Mouse (Mus musculus): Measurements from ENCODE around the gene Becn1.
A peak's percentile ranks its signal among the peaks of the same experiment; 100 is the strongest.

Gene Becn1

DNA sequence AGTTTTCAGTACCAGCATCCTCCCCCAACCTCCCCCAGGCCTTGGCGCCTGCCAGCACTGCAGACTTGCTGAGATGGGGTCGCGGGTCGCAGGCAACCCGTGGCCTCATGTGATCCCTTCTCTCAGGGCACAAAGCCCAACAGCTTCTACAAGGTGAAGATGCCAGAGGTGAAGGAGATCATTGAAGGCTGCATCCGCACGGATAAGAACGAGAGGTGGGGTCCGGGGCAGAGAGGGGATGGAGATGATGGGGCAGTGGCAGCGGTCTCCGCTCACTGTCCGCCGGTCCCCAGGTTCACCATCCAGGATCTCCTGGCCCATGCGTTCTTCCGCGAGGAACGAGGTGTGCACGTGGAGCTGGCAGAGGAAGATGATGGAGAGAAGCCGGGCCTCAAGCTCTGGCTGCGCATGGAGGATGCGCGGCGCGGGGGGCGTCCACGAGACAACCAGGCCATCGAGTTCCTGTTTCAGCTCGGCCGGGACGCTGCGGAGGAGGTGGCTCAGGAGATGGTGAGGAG is 37.1 kb downstream of the Becn1 start:
- no peak for DNase-seq

DNA sequence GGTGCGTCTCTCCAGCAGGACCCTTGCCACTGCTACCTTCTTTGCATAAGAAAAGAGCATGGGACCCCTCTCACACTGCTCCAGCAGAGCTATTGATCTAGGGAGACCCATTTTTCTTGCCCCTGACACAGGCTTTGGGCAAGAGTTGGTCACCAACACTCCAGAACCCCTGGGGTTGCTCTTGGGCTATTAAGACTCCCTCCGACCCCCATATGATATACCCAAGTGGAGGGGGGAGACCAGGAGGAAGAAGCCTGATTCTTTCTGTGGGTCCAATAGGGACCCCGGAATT is 38.2 kb downstream of the Becn1 start:
- no peak for DNase-seq

DNA sequence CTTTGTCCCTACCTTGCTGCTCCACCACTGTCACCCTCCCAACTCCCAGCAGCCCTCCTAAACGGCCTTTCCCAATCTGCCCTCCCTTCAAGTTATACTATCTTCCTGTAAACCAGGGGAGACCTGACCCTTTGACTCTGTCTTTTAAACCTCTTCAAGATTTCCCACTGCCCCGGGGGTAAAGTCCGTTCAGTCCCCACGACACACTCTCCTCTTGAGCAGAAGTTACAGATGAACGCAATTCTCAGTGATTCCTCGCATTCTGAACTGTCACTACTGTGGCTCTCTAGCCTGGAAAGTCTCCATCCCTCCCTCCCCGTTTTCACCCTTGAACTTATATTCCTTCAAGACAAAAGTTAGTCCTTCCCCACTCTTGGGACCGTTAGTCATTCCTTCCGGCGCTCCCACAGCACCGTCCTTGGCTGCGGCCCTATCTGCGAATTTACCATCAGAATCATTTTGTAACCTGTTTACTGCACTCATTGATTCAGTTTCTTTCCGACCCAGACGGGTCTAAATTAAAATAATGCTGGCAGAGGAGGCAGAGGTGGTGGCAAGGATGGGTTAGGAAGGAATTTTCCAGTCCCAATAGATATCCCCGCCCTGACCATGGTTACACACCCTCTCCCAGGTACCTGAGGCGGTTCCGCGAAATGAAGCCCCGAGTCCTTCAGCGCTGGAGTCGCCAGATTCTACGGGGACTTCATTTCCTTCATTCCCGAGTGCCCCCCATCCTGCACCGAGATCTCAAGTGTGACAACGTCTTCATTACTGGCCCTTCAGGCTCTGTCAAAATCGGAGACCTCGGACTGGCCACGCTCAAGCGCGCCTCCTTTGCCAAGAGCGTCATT is 38.7 kb downstream of the Becn1 start:
- no peak for DNase-seq

DNA sequence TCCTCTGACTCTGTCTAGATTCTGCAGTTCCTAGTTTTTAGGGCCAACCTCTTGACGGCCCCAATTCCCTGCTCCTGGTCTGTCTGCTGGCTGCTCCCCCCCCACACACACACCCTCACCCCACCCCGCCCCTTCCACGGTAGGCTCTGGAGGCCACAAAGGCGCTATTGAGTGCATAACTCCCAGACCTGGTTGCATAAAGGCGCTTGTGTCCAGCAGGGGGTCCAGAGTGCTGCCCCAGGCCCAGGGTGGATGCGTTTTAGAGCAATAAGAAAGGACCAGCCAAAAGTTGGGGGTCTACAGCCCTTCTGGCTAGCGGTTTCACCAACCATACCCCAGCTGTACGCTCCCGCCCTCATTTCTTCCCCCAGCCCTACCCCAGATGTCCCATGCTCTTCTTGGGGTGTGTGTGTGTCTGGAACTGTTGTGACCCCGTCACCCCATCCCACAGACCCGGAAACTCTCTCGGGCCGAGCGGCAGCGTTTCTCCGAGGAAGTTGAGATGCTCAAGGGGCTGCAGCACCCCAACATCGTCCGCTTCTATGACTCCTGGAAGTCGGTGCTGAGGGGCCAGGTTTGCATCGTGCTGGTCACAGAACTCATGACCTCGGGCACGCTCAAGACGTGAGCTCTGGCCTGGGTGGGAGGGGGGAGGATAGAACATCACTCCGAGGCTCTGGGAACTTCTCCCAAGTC is 39.7 kb downstream of the Becn1 start:
- no peak for DNase-seq

DNA sequence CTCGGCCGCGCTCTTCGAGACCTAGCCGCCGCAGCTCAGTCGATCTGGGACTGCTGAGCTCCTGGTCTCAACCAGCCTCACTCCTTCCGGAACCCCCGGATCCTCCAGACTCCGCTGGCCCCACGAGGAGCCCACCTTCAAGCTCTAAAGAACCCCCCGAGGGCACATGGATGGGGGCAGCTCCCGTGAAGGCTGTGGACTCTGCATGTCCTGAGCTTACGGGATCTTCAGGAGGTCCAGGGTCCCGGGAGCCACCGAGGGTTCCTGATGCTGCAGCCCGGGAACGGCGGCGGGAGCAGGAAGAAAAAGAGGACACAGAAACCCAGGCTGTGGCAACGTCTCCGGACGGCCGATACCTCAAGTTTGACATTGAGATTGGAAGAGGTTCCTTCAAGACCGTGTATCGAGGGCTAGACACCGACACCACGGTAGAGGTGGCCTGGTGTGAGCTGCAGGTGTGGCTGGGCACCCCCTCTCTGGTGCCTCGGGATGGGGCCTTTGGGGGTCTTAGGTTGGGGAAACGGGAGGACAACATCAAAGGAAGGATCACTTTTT is 41.2 kb downstream of the Becn1 start:
- DNase-seq: no peak

DNA sequence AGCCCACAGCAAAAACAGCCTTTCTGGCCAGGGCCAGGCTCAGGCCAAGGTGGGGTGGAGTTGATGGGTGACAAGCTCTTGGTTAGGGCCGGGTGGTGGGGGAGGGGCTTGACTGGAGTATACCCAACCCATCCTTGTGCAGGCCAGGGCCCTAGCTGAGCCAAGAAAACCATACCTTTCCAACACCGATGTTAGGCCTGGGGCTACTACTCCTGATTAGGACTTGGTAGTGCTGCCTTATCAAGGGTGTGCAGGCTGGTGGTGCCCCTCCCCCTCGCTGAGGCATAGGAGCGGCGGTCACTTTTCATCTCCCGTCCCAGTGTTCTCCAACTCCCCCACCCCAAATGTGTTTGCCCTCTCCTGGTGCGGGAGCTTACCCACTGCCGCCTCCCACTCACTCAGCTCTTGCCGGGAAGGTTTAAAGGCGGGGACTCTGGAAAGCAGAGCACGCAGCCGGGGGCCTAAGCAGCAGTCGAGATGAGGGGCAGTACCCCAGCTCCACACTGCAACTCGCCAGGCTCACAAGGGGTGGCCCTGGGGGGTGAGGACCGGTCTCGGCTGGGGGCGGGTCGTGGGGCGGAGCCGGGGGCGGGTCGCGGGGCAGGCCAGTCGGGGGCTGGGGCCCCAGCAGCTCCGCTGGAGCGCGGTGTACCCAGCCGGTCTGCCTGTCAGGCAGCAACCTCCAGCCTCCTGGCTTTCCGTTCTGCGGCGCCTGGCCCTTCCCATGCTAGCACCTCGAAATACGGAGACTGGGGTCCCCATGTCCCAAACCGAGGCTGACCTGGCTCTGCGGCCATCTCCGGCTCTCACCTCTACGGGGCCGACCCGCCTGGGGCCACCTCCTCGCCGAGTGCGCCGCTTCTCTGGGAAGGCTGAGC is 41.9 kb downstream of the Becn1 start, which contains the start of gene Wnk4:
Wnk4 (plus strand) TSS at position 620 of the 878 bp plus-strand sequence.
- no peak for DNase-seq

DNA sequence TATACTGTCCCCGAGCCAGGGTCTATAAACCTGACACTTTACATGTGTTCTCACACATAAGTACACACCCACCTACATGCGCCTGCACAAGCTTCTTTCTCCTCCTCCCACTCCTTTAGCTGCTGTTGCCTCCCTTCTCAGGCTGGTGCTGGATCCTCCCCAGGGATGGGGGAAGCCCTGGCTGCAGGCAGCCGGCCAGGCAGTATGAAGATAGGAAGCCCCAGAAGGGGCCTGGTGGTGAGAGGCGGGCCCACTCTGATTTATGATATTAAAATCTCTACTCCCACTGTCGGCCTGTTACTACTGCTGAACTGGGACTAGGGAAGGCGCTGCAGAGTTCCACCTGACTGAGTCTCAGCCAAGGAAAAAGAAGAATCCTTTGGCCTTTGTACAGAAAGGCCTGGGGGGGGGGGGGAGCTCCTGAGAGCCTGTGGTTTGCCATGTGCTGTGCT is 42.8 kb downstream of the Becn1 start:
- peak; percentile 80 for DNase-seq

DNA sequence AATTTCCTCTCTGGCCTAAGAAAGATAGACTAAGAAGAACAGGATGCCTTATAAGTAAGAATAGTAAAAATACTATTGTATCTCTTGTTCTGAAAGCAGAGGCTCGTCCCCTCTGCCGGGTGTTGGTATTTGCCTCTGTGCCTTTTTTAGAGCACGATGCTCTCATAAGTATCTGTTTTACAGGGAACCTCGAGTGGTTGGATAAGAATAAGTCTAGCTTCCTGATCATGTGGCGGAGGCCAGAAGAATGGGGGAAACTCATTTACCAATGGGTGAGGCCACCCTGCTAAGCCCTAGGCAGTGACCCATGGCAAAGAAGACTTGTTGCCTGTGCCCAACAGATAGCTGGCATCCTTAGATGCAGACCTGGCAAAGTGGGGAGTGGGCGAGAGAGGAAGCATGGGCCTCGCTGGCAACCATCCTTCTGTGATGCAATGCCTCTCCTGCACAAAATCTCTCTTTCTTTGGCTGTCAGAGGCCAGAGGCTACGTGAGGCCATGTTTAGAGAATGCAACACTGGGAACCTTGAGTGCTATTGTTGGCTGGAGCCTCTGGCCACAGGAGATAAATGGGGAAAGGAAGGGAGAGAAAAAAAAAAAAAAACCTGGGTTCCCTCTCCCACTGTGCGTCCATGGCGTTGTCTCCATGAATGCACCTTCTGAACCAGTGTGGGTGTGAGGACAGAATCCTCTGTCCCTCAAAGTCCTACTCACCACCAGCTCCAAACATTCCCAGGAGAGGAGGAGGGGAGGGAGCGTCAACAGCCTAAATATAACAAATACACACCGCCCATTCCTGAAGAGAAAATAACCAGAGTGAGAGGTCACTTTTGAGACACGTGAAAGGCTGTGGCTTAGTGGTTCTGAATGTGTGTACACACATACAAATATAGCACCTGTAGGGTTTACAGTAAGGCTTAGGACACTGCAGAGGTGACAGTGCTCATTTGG is 46.0 kb downstream of the Becn1 start:
- DNase-seq: no peak

DNA sequence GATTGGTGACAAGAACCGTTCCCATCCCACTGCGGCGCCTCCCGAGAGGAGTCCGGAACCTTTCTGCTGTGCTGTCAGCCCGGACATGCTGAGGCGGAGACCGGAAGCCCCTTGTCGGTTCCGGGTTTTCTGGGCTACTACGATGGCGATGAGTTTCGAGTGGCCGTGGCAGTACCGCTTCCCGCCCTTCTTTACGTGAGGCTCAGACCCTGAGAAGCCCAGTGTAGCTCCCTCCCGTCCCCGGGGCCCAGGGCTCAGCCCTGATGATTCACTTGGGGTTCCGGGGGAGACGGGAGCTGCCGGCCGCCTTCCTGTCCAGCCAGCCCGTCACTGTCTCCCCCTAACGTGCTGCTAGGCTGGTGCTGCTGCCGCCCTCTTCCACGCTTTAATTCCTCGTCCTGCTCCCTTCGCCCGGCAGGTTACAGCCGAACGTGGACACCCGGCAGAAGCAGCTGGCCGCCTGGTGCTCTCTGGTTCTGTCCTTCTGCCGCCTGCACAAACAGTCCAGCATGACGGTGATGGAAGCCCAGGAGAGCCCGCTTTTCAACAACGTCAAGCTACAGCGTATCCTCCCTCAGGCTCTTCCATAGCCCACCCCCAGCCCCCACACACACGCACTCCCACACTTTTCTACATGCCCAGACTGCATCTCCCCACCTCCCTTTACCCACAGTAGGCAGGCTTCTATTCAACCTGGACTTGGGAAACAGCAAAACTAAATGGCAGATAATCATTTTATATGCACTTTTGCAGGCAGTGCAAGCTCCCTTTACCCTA is 48.3 kb downstream of the Becn1 start, which contains the start of gene Vps25:
Vps25 (plus strand) TSS at position 95 of the 777 bp plus-strand sequence.
- peak; percentile 89 for DNase-seq

DNA sequence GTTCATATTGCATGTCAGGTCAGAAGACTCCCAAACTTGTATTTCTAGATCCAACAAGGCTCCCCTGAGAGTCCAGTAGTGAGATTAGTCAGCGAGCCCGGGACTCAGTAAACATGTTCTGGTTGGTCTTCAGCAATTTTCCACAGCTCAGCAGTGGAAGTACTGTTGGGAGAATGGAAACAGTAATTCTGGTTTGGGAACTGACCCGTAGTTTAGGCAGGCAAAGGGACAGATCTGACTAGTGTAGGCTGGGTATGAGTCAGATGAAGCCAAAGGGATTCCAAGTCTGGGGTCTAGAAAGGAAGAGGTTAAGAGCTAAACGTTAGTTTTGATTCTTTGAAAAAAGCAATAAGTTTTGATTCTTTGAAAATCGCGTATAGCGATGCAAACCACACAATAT is 49.1 kb downstream of the Becn1 start:
- no peak for DNase-seq

DNA sequence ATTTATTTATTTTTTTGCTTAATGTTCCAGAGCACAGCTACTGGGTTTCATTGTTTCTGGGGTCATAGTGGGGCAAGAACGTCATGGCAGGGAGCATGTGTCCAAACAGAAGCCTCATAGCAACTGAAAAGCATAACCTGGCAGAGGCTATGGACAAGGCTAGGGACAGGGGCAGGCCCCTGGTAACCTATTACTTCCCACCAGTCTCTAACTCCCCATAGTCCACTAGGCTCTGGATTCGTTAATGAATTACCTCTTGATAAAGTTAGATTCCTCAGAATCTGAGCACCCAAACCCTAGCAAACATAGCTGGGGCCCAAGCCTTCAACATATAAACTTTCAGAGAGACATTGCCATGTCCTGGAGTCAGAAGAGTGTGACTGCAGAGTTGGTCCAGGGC is 51.1 kb downstream of the Becn1 start:
- no peak for DNase-seq

DNA sequence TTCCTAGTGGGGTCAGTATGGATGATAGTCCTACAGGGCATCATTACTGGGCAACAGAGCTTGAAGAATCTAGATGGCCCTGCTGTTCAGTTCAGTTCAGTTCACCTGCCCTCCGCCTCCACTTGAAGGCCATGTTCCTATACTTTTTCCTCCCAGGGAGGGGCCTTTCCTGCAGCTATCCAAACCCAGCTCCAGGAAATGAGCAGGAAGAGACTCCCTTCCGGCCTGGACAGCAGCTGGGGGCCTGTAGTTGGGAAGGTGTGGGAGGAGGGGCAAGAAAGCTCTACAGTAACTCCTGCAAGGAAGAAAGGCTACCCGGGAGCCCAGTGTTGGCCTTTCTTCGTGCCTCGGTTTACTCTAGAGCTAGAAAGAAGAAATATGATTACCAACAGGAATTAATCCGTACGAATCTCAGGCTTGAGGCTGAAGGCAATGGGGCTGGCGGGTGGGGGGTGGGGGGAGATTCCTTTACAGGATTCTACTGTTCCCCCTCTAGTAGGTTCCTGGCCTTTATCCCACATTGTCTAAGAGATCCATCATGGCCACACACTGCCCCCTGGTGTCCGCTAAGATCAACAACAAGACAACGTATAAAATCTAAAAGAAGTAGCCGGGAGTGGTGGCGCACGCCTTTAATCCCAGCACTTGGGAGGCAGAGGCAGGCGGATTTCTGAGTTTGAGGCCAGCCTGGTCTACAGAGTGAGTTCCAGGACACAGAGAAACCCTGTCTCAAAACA is 53.7 kb downstream of the Becn1 start:
- DNase-seq: peak; percentile 60

DNA sequence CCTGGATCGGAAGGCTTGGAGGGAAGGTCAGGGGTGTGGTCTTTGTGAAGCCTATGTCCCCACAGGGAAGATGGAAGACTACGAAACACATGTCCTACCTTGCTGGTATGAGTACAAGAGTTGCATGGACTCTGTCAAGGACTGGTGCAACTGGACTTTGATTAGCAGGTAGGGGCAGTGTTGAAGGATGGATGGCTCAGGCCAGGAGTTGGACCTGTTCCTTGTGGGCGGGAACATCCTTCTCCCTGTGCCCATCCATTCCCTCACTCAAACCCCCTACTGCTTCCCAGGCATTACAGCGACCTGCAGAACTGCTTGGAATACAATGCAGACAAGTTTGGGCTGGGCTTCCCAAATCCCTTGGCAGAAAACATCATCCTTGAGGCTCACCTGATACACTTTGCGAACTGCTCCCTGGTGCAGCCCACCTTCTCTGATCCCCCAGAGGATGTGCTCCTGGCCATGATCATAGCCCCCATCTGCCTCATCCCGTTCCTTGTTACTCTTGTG is 54.5 kb downstream of the Becn1 start:
- DNase-seq: no peak

DNA sequence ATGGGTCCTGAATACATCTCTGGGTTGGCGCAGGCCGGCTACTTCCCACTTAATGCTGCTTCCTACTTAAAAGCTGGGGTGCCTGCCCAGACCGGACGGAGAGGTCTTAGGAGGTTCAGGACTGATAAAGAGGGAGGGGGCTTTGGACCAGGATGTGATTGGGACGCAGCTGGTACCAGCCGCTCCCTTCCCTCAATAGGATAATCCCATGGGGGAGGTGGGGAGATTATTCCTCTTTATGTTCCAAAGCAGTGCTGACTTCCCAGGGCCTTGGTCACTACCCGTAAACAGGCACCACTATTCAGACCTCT is 55.4 kb downstream of the Becn1 start:
- DNase-seq: no peak

DNA sequence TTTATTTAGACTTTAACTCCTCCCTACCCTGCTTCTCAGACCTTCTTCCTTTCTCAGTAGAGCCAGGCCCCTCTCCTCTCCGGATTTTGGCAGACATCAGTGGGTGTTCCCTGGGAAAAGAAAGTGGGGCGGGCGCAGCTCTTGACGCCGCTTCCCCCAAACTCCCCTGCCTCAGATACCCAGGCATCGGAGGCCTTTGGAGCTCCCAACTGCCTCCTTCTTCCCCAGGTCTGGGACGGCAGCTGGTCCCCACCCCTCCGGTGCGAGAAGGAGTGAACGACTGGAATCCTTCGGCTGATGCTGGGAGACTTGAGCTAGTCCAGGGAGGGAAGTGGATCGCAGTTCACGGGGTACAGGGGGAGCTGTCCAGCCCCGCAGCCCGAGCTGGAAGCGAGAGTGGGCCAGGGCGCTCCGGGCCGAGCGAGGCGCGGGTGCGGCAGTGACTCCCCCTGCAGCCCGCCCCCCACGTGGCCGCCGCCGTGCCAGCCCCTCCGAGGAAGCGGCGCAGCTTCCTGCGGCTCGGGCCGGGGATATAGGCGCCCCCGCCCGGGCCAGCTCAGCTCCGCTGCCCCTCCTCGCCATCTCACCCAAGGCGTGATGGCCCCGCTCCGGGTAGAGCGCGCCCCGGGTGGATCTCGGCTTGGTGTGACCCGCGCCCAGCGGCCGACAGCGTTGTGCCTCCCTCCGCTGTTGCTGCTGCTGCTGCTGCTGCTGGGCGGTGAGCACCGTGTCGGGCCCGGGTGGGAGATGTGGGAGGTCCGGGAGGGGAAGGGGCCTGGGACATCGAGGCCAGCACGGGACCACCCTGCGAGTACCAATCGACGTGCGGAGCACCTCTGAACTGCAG is 56.0 kb downstream of the Becn1 start, which contains the start of gene Ramp2:
Ramp2 (plus strand) TSS at position 174 of the 847 bp plus-strand sequence.
- peak; percentile 32 for DNase-seq

DNA sequence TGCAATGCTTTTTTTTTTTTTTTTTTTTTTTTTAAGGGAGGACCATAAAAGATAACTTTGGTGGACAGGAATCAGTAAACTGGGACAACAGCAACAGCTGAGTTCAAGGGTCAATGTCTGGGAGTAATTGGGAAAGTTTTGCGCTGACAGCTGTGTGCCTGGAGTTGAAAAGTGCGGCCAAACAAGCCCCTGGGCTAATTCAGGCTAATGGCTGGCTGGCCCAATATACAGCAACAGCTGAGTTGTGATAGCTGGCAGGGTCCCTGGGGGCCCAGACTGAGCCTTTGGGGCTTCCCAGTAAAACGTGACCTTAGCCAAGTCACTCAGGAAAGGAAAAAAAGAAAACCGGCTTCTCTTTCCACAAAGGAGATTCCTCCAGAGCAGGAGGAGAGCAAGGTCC is 57.0 kb downstream of the Becn1 start:
- no peak for DNase-seq

DNA sequence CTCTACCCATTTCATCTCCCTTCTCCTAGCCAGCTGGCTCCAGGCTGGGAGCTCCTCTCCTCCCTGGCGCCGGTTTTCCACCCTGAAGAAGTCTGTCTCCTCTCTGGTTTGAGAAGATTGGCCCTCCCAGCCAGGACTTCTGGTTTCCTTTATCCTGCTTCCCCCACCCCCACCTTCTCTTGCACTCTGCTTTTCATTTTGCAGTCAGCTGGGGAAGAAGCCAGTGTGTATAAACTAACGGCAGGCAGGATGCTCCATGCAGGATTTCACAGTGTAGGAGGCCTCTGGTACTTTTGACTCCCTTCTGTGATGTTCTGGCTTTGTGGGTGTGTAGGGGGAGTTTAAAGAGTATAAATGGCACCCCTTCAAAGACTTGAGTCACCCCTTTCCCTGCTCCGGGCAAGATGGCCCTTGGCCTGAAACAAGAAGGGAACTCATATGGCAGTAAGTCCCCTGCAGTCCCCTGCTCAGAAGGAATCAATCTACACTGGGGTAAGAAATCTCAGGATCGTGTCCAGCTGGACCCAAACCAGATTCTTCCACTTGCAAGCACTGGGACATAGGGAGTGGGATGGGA is 63.9 kb downstream of the Becn1 start:
- peak; percentile 55 for DNase-seq

DNA sequence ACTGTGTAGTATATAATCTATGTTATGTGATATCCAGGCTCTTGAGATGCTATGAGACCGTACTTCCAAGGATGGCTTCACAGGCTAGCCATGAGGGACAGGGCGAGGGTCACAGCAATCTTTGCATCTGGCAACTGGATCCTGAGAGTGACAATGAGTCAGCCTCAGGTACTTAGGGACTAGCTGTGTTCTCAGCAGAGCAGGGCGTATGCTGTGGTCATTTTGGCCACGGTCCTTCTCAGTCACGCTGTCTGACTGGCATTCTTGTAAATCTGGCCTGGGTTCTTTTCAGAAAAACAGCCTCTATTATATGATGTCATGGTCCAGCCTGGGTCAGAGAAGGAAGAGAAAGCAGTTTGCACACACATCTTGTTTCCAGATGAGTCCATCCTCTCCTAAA is 65.3 kb downstream of the Becn1 start:
- no peak for DNase-seq
